Mouse (Mus musculus) liver, postnatal 0 days (tissue): Measurements from ENCODE around the gene Ccdc85c. TPM values are rescaled to one million over a fixed set of nuclear protein-coding genes. Genes with fewer than 3 reads are reported as not detected.

Experiments used
- ATAC-seq: fragments of 200-750 bp; cut with Nextera tagmentation; 2 replicates; pipeline ENCODE4 v1.8.0; 2017; ENCODE audit warnings: mild to moderate bottlenecking, moderate library complexity
- DNase-seq: peaks from one replicate; pipeline ENCODE4 v3.0.0-alpha.2; 2016
- H3K27ac ChIP-seq: fragments of 300-500 bp; sonication (generic); 2 replicates; pipeline ENCODE4 v1.5.1; 2014; ENCODE audit warnings: antibody characterized with exemption, moderate library complexity, mild to moderate bottlenecking, low read depth
- H3K27me3 ChIP-seq: fragments of 300-500 bp; sonication (generic); 2 replicates; pipeline ENCODE4 v1.6.1; 2014; ENCODE audit warnings: low read length, control low read depth, mixed read lengths; ENCODE audit not compliant: insufficient read depth
- H3K36me3 ChIP-seq: fragments of 300-500 bp; sonication (generic); replicated peaks from 2 replicates; pipeline ENCODE4 v1.6.1; 2014; ENCODE audit warnings: mild to moderate bottlenecking, control low read depth, low read length, moderate library complexity, mixed read lengths; ENCODE audit not compliant: insufficient read depth
- H3K4me1 ChIP-seq: fragments of 300-500 bp; sonication (generic); 2 replicates; pipeline ENCODE4 v1.6.1; 2014; ENCODE audit warnings: antibody characterized with exemption, mild to moderate bottlenecking, control low read depth; ENCODE audit not compliant: insufficient read depth
- H3K4me2 ChIP-seq: fragments of 300-500 bp; sonication (generic); 2 replicates; pipeline ENCODE4 v1.6.1; 2014; ENCODE audit warnings: low read depth, mild to moderate bottlenecking, low read length, moderate library complexity, mixed read lengths
- H3K4me3 ChIP-seq: fragments of 300-500 bp; sonication (generic); 2 replicates; pipeline ENCODE4 v1.5.1; 2014; ENCODE audit warnings: low read depth, low read length
- H3K9ac ChIP-seq: fragments of 300-500 bp; sonication (generic); replicated peaks from 2 replicates; pipeline ENCODE4 v1.6.1; 2014; ENCODE audit warnings: mild to moderate bottlenecking, moderate library complexity
- H3K9me3 ChIP-seq: fragments of 300-500 bp; sonication (generic); 2 replicates; pipeline ENCODE4 v1.6.1; 2016; ENCODE audit warnings: mild to moderate bottlenecking, control low read depth, low read length, mixed read lengths
- CTCF ChIP-seq: sonication (generic); IDR thresholded peaks from 2 replicates; pipeline ENCODE4 v1.5.1; 2016; ENCODE audit warnings: antibody characterized with exemption, low read depth
- EP300 ChIP-seq: IDR thresholded peaks from 2 replicates; pipeline ENCODE4 v1.6.1; 2016; ENCODE audit warnings: antibody characterized with exemption, low read depth, mild to moderate bottlenecking
- WGBS: fragments of 180-500 bp; shearing (Covaris S2); extraction: QIAGEN DNeasy Blood & Tissue Kit; methylation state at CpG from one replicate; pipeline ENCODE4 v1.1.7; 2014; ENCODE audit not compliant: insufficient replicate concordance; 5-methylcytosine and 5-hydroxymethylcytosine counted together
- polyA plus RNA-seq: library from polyadenylated mRNA; unstranded; fragments of >200 nt; fragmentation: Nextera tagmentation; extraction: Ambion mirVana; gene quantifications from 2 replicates; pipeline ENCODE4 v1.2.1, GENCODE M21; 2015

Gene Ccdc85c
- polyA plus RNA-seq, 1 experiment from 2014 or later = 1.5 TPM

GRCm38 (mm10) chr12:108268970-108269369 lies 6.3 kb downstream of the Ccdc85c start:
- Histone ChIP-seq H3K9ac (no peak overlapping the region), H3K4me2 (no peak overlapping the region), H3K9me3 (no peaks in the 10 kb centered on the region), H3K27me3 (peaks cover 12% of the 10 kb centered on the region), H3K4me1 (peaks cover 30% of the 10 kb centered on the region), H3K36me3 (no peaks in the 10 kb centered on the region), H3K27ac (no peak overlapping the region), H3K4me3 (no peak overlapping the region)
- DNase-seq (no peak), ATAC-seq (no peak)
- no peak for TF ChIP-seq CTCF
- no peak for TF ChIP-seq EP300
- WGBS = 76% methylated on average over 10 of the region's 10 CpGs

DNA sequence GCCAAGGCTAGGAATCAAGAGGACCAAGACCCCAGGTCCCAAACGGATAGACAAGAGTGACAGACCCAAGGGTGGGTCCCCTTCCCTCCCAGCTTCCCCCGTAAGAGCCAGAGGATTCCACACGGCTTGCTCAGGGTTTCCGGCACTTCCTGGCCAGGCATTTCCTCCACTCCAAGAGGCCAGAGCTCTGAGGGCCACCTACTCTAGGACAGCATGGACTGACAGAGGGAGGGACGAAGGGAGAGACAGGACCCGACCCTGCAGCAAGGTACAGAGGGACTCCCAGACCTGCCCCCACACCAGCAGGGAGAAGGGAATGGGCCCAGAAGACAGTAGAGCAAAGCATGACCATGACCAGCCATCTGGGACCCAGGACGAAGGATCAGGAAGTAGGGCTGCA lies 7.6 kb downstream of the Ccdc85c start:
- 65% methylated on average over 7 of the region's 7 CpGs for WGBS
- ATAC-seq (no peak), DNase-seq (no peak)
- Histone ChIP-seq H3K27ac (no peak overlapping the region), H3K27me3 (0 out of 2 replicates have a peak, but pooled peaks cover 2% of the 10 kb centered on the region), H3K4me3 (no peak overlapping the region), H3K9ac (no peak overlapping the region), H3K4me1 (peaks cover 30% of the 10 kb centered on the region), H3K36me3 (no peaks in the 10 kb centered on the region), H3K4me2 (no peak overlapping the region), H3K9me3 (no peaks in the 10 kb centered on the region)
- no peak for TF ChIP-seq CTCF
- no peak for TF ChIP-seq EP300

DNA sequence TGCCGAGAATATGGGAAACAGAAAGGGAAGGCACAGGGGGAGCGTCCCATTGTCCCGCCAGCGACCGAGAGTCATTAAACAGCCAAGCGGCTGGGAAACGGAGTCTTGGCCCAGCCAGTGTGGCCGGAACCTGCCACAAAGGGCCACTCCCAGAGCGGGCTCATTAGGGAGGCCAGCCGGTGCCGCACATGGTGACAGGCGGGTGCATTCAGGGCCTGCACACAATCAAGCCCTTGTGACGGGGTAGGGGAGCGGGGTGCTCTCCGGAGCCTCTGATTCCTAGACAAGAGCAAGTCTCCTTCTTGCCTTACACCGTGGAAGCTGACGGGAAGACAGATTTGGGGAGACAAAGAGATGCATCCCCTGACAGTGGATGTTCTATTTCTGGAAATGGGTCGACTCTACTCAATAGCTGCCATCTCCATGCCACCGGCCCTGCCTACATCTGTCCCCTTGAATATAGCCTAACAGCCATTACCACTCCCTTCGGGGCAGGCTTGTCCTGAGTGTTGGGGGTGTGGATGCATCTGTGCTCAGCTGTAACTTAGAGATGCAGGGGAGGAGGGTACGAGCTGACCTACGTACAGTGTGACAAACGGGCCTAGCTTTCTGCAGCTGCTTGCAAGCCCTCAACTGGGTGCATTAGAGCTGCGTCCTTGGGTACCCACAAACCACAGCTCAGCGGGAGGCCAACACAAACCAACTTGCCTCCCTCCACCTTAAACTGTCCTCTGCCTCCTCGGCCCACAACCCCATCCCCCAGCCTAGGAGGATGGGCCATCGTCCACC lies 9.2 kb downstream of the Ccdc85c start:
- WGBS = 53% methylated on average over 27 of the region's 27 CpGs
- Histone ChIP-seq H3K4me2 (no peak overlapping the region), H3K9ac (no peak overlapping the region), H3K27me3 (no peaks in the 10 kb centered on the region), H3K9me3 (no peaks in the 10 kb centered on the region), H3K4me1 (peaks cover 20% of the 10 kb centered on the region), H3K27ac (no peak overlapping the region), H3K4me3 (no peak overlapping the region), H3K36me3 (no peaks in the 10 kb centered on the region)
- TF ChIP-seq EP300 (no peak), CTCF (no peak)
- ATAC-seq = no peak
- no peak for DNase-seq

DNA sequence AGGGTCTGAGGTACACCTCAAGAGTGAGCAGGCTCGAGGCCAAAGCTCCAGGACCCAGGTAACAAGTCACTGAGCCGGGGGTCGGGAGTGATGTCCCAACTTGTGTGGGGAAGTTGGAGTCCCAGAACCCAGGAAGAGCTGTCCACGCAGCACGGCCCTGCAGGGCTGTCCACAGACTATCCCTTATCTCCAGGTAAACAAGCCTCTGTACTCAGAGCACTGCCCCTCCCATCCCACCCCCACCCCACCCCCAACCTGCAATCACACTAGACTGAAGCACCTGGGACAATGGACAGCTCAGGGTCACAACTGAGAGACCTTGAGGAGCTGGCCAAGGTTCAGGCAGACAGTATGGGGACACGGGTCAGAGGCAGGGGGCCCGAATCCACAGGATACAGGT lies 10.3 kb downstream of the Ccdc85c start:
- Histone ChIP-seq H3K4me2 (no peak overlapping the region), H3K27me3 (no peaks in the 10 kb centered on the region), H3K4me3 (no peak overlapping the region), H3K9me3 (no peaks in the 10 kb centered on the region), H3K36me3 (no peaks in the 10 kb centered on the region), H3K4me1 (peaks cover 19% of the 10 kb centered on the region), H3K9ac (no peak overlapping the region), H3K27ac (0 out of 2 replicates have a peak overlapping the region, but pooled peaks have one; percentile 29)
- DNase-seq (peak; percentile 33), ATAC-seq (peak; percentile 78)
- whole genome bisulfite sequencing = 45% methylated on average over 7 of the region's 7 CpGs
- no peak for TF ChIP-seq EP300
- TF ChIP-seq CTCF = no peak

DNA sequence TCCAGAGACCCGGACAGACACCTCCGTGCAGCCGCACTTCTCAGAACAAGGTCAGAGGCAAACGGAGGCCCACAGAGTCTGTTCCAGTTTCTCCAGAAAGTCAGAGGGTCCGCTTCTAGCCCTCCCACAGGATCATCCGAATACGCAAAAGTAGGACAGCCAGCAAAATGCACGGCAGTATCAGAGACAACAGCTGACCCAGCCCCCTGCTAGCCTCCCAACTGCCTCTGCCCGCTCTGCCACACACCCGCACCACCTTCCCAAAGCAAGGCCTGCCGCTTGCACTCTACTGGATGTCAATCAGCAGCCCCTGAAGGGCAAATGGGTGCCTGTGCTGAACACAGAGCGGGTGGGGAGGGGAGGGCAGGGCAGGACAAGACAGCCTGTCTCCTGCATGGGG lies 14.3 kb downstream of the Ccdc85c start:
- DNase-seq (no peak), ATAC-seq (no peak)
- Histone ChIP-seq H3K27ac (no peak overlapping the region), H3K27me3 (no peaks in the 10 kb centered on the region), H3K9me3 (no peaks in the 10 kb centered on the region), H3K4me3 (no peak overlapping the region), H3K4me1 (peaks cover 17% of the 10 kb centered on the region), H3K36me3 (no peaks in the 10 kb centered on the region), H3K9ac (no peak overlapping the region), H3K4me2 (no peak overlapping the region)
- no peak for TF ChIP-seq CTCF
- no peak for TF ChIP-seq EP300
- 83% methylated on average over 12 of the region's 12 CpGs for WGBS

DNA sequence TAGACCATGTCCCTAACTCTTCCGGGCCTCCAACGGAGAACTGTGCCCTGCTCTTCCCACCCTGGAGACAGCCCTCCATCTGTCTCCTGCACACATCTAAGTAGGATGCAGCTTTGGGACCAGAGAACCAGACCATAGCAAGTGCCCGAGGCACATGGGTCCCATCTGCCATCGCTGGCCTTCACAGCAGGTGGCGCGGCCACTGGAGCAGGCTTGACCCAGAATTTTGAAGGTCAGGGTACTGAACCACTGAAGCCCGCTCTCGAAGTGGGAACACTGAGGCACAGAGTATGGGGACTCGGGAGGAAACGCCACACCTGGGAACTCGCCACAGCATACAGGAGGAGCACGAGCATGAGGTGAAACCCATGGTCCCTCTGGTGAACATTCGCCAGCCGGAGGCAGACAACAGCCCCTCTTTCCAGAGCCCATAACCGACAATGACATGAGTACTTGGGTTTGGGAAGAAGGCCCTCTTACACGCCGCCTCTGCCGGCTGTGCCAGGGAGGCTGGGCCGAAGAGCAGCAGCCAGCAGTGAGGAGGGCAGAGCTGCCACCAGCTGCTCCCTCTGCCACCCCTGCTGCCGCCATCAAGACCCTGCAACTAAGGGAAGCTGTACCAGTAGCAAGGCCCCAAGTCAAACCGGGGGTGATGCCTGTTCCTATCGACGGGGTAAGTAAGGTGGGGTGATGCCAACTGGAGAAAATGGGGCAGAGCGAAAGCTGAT lies 15.7 kb downstream of the Ccdc85c start:
- no peak for ATAC-seq
- no peaks in the 10 kb centered on the region for H3K36me3 ChIP-seq
- WGBS = 79% methylated on average over 24 of the region's 24 CpGs
- no peak overlapping the region for H3K4me3 ChIP-seq
- H3K9ac ChIP-seq = no peak overlapping the region
- H3K4me2 ChIP-seq = no peak overlapping the region
- H3K4me1 ChIP-seq = peaks cover 14% of the 10 kb centered on the region
- no peak for DNase-seq
- TF ChIP-seq EP300 (no peak), CTCF (no peak)
- no peaks in the 10 kb centered on the region for H3K9me3 ChIP-seq
- H3K27me3 ChIP-seq = no peaks in the 10 kb centered on the region
- no peak overlapping the region for H3K27ac ChIP-seq
